Mouse (Mus musculus): ENCODE data around the gene Armc12. TPM values are rescaled to one million over a fixed set of nuclear protein-coding genes. Genes with fewer than 3 reads are reported as not detected.

Armc12 gene
- polyA plus RNA-seq, 1 experiment, result not detected

- Histone ChIP-seq H3ac (ENCODE audit: control insufficient read depth, insufficient read length) (no peak overlapping the region), H3K36me3 (ENCODE audit: control insufficient read depth, insufficient read depth) (peaks cover 31% of the 10 kb centered on the region), H3K27me3 (ENCODE audit: control insufficient read depth, insufficient read depth, insufficient read length) (no peaks in the 10 kb centered on the region), H3K4me2 (ENCODE audit: low read depth) (no peak overlapping the region), H3K4me3 (no peak overlapping the region), H3K79me2 (ENCODE audit: control insufficient read depth, insufficient read depth) (no peaks in the 10 kb centered on the region)
- TF ChIP-seq MYOG (IDR thresholded peaks at IDR 0.05; ENCODE audit: control insufficient read depth in 1 of 3, insufficient read depth in 1 of 3, insufficient read length in 2 of 3, low read depth in 2 of 3) (no peak), POLR2AphosphoS2 (IDR thresholded peaks at IDR 0.05; ENCODE audit: insufficient read length, low read depth) (no peak), E2F4 (IDR thresholded peaks at IDR 0.05; ENCODE audit: insufficient read depth) (no peak), MAX (IDR thresholded peaks at IDR 0.05; ENCODE audit: low read depth) (no peak)
Measured at GRCm38 (mm10) chr17:28588591-28588990, 58.0 kb downstream of the Armc12 start.

Other genes with a start within 250 kb of the Armc12 start
- gene Fance, start 217.3 kb upstream of the Armc12 start, polyA plus RNA-seq (2012; fragmentation: generic; extraction: Trizol), result 28.5 TPM
- gene Rpl10a, start 202.3 kb upstream of the Armc12 start, polyA plus RNA-seq (2012; fragmentation: generic; extraction: Trizol), result 2,984 TPM
- 20.1 TPM for gene Tead3, start 180.0 kb upstream of the Armc12 start, polyA plus RNA-seq (2012; fragmentation: generic; extraction: Trizol)
- not detected for gene Tulp1, start 165.6 kb upstream of the Armc12 start, polyA plus RNA-seq (2012; fragmentation: generic; extraction: Trizol)
- gene Fkbp5, start 13.3 kb upstream of the Armc12 start, polyA plus RNA-seq (2012; fragmentation: generic; extraction: Trizol), result 11.6 TPM
- not detected for gene Clpsl2, start 18.6 kb downstream of the Armc12 start, polyA plus RNA-seq (2012; fragmentation: generic; extraction: Trizol)
- gene Clps, start 30.0 kb downstream of the Armc12 start, polyA plus RNA-seq (2012; fragmentation: generic; extraction: Trizol), result not detected
- 0.04 TPM for gene Lhfpl5, start 44.8 kb downstream of the Armc12 start, polyA plus RNA-seq (2012; fragmentation: generic; extraction: Trizol)
- 18.2 TPM for gene Srpk1, start 91.9 kb downstream of the Armc12 start, polyA plus RNA-seq (2012; fragmentation: generic; extraction: Trizol)
- not detected for gene Slc26a8, start 159.4 kb downstream of the Armc12 start, polyA plus RNA-seq (2012; fragmentation: generic; extraction: Trizol)
- gene Mapk14, start 160.5 kb downstream of the Armc12 start, polyA plus RNA-seq (2012; fragmentation: generic; extraction: Trizol), result 34.6 TPM
- not detected for gene AC170998.1, start 195.3 kb downstream of the Armc12 start, polyA plus RNA-seq (2012; fragmentation: generic; extraction: Trizol)
- gene Mapk13, start 238.5 kb downstream of the Armc12 start, polyA plus RNA-seq (2012; fragmentation: generic; extraction: Trizol), result 0.08 TPM